Comparison of ENCODE assay signal across 28 mouse cellular contexts in the genomic region with DNA sequence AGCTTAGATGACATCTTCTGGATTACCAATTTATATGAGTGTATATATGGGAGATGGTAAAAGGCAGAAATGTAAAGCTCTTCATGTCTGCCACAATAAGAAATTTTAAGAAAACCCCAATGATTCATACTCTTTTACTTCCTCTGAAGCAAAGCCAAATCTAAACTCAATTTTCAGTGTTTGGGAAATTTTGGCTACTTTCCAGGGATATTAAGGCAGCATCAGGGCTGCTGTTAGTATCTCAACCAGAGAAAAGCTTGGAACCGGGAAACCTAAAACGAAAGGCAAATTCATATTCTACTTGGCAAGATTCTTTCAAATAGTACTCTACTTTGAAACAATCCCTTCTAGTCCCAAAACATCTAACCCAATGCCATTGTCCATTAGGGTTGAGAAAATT.
"Had no signal": no experiment of that assay in that cellular context is flagged by ENCODE, and none has a peak within 500 bp of the region (broad histone marks: within the 10 kb centered on the region; RNA-seq: fewer than 3 reads in every experiment).

No protein-coding gene starts in this region.

- H3K9ac ChIP-seq: embryonic facial prominence, embryonic 12.5 days; embryonic facial prominence, embryonic 13.5 days; embryonic facial prominence, embryonic 15.5 days; forebrain, embryonic 12.5 days; forebrain, embryonic 13.5 days; forebrain, embryonic 15.5 days; forebrain, postnatal 0 days had no signal

- ATAC-seq: forebrain, embryonic 13.5 days; forebrain, embryonic 14.5 days; forebrain, embryonic 15.5 days; forebrain, embryonic 16.5 days; forebrain, postnatal 0 days had no signal

- H3K4me1 ChIP-seq: embryonic facial prominence, embryonic 12.5 days; embryonic facial prominence, embryonic 15.5 days; forebrain, embryonic 10.5 days; forebrain, embryonic 12.5 days; forebrain, embryonic 13.5 days; forebrain, embryonic 15.5 days had no signal

- H3K4me3 ChIP-seq: embryonic facial prominence, embryonic 12.5 days; embryonic facial prominence, embryonic 13.5 days; embryonic facial prominence, embryonic 15.5 days; erythroblast, embryonic 14.5 days; forebrain, embryonic 10.5 days; forebrain, embryonic 12.5 days; forebrain, embryonic 13.5 days; forebrain, embryonic 15.5 days; gastrocnemius, adult 2 months; heart, adult 2 months had no signal

- H3K36me3 ChIP-seq: embryonic facial prominence, embryonic 12.5 days; embryonic facial prominence, embryonic 13.5 days; embryonic facial prominence, embryonic 15.5 days; forebrain, embryonic 10.5 days; forebrain, embryonic 12.5 days; forebrain, embryonic 15.5 days had no signal

- H3K4me2 ChIP-seq: embryonic facial prominence, embryonic 12.5 days; embryonic facial prominence, embryonic 13.5 days; embryonic facial prominence, embryonic 15.5 days; forebrain, embryonic 12.5 days; forebrain, embryonic 13.5 days; forebrain, embryonic 15.5 days had no signal

- H3K9me3 ChIP-seq: embryonic facial prominence, embryonic 12.5 days; embryonic facial prominence, embryonic 13.5 days; embryonic facial prominence, embryonic 15.5 days; forebrain, embryonic 10.5 days; forebrain, embryonic 12.5 days; forebrain, embryonic 13.5 days; forebrain, embryonic 15.5 days had no signal

- DNase-seq: cerebellum, adult 2 months; cerebellum, adult 8-10 months; cerebellum, adult 9-10 months; cerebellum, adult 9-11 months; cerebellum, postnatal 10 days; cerebellum, postnatal 14 days; cerebellum, postnatal 25 days; cerebellum, postnatal 36 days; embryo, embryonic 11 days; forebrain, postnatal 0 days; gastrocnemius, adult 2 months; gastrocnemius, postnatal 10 days; gastrocnemius, postnatal 14 days; gastrocnemius, postnatal 25 days; gastrocnemius, postnatal 36 days; heart, adult 11 months; heart, adult 18-20 months; heart, adult 2 months had no signal

- H3K27me3 ChIP-seq: embryonic facial prominence, embryonic 12.5 days; embryonic facial prominence, embryonic 13.5 days; embryonic facial prominence, embryonic 15.5 days; forebrain, embryonic 12.5 days; forebrain, embryonic 13.5 days; forebrain, embryonic 15.5 days had no signal

- H3K27ac ChIP-seq: embryonic facial prominence, embryonic 12.5 days; embryonic facial prominence, embryonic 13.5 days; embryonic facial prominence, embryonic 15.5 days; forebrain, embryonic 10.5 days; forebrain, embryonic 12.5 days; forebrain, embryonic 13.5 days; forebrain, embryonic 15.5 days; gastrocnemius, adult 2 months; heart, adult 2 months had no signal
